Mouse (Mus musculus): ENCODE measurements at regions not wholly inside any gene's neighbourhood (a gene's known extent, or its start where the extent isn't known, plus 50 kb on each side); places are given as distances from the start of the nearest gene placed in this dataset.

GRCm38 (mm10) chr12:106480281-106481060 lies 470.4 kb downstream of the Vrk1 start:
- DNase-seq (ENCODE audit: low read depth) = no peak

GRCm38 (mm10) chr12:106501622-106502327 lies 491.7 kb downstream of the Vrk1 start:
- DNase-seq (ENCODE audit: low read depth) = no peak

- DNase-seq (ENCODE audit: low read depth) = no peak
Observed at GRCm38 (mm10) chr12:106504285-106504684, 494.3 kb downstream of the Vrk1 start.

DNA sequence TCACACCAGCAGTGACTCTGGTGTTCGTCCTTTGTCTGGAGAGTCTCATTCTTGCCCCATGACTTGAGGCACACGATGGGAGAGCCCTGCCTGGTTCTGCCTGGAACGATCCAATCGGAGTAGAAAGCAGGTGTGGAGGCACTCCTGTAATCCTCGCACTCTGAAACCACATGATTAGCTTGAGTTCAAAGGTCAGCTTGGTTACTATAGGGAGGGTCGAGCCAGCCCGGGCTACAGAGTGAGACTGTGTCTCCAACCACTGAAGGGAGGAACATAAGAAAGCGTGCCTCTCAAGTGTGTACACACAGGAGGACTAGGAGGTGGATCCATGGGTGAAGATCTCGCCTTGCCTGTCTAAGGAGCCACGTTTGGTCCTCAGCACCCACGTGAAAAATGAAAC lies 504.0 kb downstream of the Vrk1 start:
- DNase-seq (ENCODE audit: low read depth) = no peak

GRCm38 (mm10) chr12:106515257-106515788 lies 505.3 kb downstream of the Vrk1 start:
- no peak for DNase-seq (ENCODE audit: low read depth)

GRCm38 (mm10) chr12:106519141-106519540 lies 509.1 kb downstream of the Vrk1 start:
- no peak for DNase-seq (ENCODE audit: low read depth)

DNA sequence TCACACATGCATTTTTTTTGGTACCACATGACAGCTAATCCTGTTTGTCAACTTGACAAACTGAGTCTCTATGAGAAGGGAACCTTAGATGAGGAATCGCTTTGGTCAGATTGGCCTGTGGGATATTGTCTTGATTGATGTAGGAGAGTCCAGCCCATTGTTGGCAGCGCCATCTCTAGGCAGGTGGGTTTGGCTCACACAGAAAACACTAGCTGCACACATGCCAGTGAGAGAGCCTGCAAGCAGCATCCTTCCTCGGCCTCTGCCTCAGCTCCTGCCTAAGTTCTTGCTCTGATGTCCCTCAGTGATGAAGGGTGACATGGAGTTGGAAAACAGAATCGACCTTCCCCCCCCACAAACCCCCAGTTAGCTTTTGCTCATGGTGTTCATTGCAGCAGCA lies 514.4 kb downstream of the Vrk1 start:
- no peak for DNase-seq (ENCODE audit: low read depth)

GRCm38 (mm10) chr12:106527116-106527515 lies 517.1 kb downstream of the Vrk1 start:
- no peak for DNase-seq (ENCODE audit: low read depth)

DNA sequence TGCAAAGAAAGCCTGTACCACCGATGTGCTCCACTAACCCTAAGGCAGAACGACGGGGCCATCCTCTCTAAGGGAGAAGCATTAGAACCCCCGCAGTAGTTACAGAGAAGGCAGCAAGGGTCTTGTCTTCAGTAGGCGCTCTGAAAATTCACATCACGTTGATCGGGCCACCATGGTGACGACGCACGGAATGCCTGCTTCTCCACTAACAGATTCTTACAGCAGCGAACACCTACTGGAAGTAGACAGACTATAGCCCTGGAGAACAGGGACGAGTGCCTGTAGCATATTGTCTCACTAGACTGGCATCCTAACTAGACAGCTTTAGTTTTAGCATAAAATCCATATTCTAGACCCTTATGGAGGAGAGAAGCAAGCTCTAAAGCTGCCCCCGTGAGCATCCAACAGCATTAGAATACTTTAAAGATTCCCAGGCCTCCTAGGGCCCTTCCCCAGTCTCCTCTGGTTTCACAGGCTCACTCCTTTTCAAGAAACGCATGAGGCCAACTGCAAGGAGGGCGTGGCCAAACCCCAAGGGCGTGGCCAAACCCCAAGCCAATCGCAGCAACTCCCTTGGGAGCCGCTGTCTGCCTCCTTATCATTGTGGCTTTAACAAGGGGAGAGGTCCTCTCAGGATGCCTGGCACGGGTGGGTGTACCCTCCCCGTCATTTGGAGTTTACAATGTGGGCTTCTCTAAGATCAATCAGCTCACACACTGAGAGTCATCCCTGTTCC lies 517.8 kb downstream of the Vrk1 start:
- no peak for DNase-seq (ENCODE audit: low read depth)

DNA sequence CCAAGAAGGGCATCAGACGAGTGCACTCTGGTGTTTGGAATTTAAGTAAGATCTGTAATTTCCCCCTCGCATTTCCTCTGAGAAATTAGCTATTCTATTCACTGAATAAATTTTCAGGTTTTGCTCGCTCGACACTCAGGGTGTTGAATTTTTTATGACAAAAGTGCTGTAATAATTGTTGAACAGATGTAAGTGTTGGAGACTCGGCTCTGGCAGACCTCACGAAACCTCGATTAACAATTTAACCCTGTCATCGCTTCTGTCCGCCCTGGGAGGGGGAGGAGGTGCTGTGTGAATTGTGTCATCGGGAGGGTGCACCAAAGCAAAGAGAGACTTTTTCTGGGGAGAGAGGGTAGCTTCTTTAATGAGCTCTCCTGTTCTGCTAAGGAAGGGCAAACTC lies 518.5 kb downstream of the Vrk1 start:
- no peak for DNase-seq (ENCODE audit: low read depth)

DNA sequence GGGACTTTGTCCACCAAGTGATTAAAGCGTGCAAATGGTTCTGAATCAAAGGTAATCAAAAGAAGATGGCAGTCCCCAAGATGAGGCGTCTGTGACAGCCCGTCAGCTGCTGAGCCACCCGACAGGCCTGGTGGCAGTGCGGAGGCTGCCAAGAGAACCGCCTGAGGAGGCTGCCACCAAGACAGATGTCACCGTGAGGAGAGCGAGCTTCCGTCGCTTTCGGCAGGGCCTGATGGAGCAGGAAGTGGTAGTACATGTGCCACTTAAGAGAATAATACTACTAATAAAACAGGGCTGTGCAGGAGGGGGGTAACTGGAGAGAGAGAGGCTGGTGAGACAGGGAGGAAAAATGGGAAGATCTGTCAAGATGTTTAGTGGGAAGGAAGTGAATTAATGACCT lies 519.1 kb downstream of the Vrk1 start:
- DNase-seq (ENCODE audit: low read depth) = no peak

- no peak for DNase-seq (ENCODE audit: low read depth)
Observed at GRCm38 (mm10) chr12:106535086-106535485, 525.1 kb downstream of the Vrk1 start.

- DNase-seq (ENCODE audit: low read depth) = no peak
Observed at GRCm38 (mm10) chr12:106535628-106536288, 525.7 kb downstream of the Vrk1 start.

DNA sequence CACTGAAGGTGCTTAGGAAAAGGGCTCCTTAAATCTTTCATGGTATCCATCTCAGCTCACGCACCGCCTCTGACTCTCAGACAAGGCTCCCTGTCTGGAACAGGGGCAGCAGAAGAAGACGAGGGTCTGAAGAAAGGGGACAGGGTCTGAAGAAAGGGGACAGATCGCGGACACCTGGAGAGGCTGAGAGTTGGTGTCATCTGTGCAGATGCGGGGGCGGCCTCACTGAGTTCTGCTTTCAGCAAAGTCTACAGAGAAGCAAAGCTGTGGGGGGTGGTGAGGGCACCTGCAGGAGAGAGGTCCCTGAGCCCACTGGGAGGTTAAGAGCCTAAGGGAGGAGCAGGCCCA lies 526.2 kb downstream of the Vrk1 start:
- no peak for DNase-seq (ENCODE audit: low read depth)

DNA sequence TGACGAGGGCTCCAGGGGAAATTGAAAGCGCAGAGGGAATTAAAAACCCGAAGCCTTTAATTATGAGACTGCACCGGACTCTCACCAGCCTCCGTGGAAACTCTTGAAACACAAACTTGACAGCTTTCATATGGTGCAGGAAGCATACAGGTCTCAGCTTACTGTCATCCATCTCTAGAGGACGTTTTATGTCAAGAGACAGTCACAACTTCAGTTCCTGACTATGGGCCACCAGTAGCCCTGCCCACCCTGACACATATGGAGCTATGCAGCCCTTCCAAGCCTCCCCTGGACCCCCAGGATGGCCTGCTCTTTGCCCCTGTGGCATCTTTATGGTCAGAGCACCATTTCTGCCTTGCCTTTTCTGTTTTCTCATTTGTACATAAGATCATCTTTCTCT lies 530.0 kb downstream of the Vrk1 start:
- no peak for DNase-seq (ENCODE audit: low read depth)

DNA sequence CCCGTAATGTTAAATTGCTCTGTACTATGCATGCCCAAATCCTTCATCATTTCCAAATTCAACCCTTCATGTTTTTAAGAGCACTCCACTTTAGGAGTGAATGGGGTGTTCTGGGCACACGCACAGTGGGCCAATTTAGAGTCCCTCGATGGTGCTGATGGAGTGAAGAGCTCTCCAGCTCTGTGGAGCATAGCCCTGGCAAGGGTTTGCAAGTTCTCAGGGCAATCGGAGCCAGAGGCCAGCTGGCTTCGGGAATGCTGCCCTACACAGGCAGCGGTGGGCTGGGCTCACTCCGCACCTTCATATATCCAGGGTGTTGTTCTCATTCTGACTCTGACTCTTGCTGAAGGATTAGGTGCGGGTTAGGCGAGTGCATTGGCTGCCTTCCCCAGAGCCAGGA lies 549.5 kb downstream of the Vrk1 start:
- DNase-seq (ENCODE audit: low read depth) = no peak

GRCm38 (mm10) chr12:106565263-106565681 lies 555.2 kb downstream of the Vrk1 start:
- DNase-seq (ENCODE audit: low read depth) = no peak

- no peak for DNase-seq (ENCODE audit: low read depth)
Observed at GRCm38 (mm10) chr12:106566361-106566760, 556.3 kb downstream of the Vrk1 start.

- DNase-seq (ENCODE audit: low read depth) = no peak
Observed at GRCm38 (mm10) chr12:106567116-106567515, 557.1 kb downstream of the Vrk1 start.

DNA sequence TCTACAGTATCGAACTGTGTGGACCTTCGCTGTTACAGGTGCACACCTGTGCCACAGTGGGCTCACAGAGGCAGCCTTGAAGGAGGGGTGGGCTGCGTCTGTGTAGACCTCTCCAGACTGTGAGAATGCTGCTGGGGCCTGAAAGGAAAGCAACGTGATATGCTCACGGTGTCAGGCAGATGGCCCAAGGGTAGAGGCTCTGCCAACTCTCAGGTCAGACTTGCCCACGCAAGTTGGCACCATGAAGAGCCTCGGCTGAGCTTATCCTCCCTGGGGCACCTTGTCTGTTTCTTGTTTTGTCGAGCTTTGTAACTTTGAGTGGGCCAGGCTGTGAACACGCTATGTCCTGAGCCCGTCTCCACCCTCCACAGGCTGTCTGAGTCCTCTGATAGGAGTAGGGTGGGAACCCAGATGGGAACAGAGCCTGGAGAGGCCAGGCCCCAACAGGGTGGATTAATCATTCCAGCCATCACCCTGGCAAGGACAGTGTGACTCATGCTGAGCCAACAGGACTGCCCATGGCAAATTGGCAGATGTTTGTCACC lies 558.6 kb downstream of the Vrk1 start:
- no peak for DNase-seq (ENCODE audit: low read depth)

- DNase-seq (ENCODE audit: low read depth) = no peak
Observed at GRCm38 (mm10) chr12:106572956-106573355, 562.9 kb downstream of the Vrk1 start.

- DNase-seq (ENCODE audit: low read depth) = no peak
Observed at GRCm38 (mm10) chr12:106582760-106583159, 572.7 kb downstream of the Vrk1 start.
